Mouse (Mus musculus) hindbrain, embryonic 14.5 days (tissue): ENCODE measurements around the gene Plekhh1. TPM values are rescaled to one million over a fixed set of nuclear protein-coding genes. Genes with fewer than 3 reads are reported as not detected.

ENCODE experiments used
- ATAC-seq: fragments of 200-750 bp; cut with Nextera tagmentation; 2 replicates; pipeline ENCODE4 v1.8.0; 2017; ENCODE audit warnings: moderate number of reproducible peaks, mild to moderate bottlenecking, moderate TSS enrichment, moderate library complexity; ENCODE audit not compliant: low FRiP score
- DNase-seq: peaks from one replicate; pipeline ENCODE4 v3.0.0-alpha.2; 2015; ENCODE audit warnings: low spot score
- H3K27ac ChIP-seq: fragments of 300-500 bp; sonication (generic); 2 replicates; pipeline ENCODE4 v1.5.1; 2014; ENCODE audit warnings: mild to moderate bottlenecking, moderate library complexity
- H3K27me3 ChIP-seq: fragments of 300-500 bp; sonication (generic); 2 replicates; pipeline ENCODE4 v1.6.1; 2014; ENCODE audit warnings: mild to moderate bottlenecking, low read length, mixed read lengths; ENCODE audit not compliant: control insufficient read depth, insufficient read depth
- H3K36me3 ChIP-seq: fragments of 300-500 bp; sonication (generic); replicated peaks from 2 replicates; pipeline ENCODE4 v1.6.1; 2014; ENCODE audit not compliant: control insufficient read depth, insufficient read depth
- H3K4me1 ChIP-seq: fragments of 300-500 bp; sonication (generic); replicated peaks from 2 replicates; pipeline ENCODE4 v1.6.1; 2014; ENCODE audit warnings: antibody characterized with exemption, low read length, mixed read lengths; ENCODE audit not compliant: control insufficient read depth, insufficient read depth
- H3K4me2 ChIP-seq: fragments of 300-500 bp; sonication (generic); replicated peaks from 2 replicates; pipeline ENCODE4 v1.6.1; 2014; ENCODE audit warnings: mild to moderate bottlenecking, moderate library complexity
- H3K4me3 ChIP-seq: fragments of 300-500 bp; sonication (generic); replicated peaks from 2 replicates; pipeline ENCODE4 v1.5.1; 2014; ENCODE audit warnings: mild to moderate bottlenecking, low read length
- H3K9ac ChIP-seq: fragments of 300-500 bp; sonication (generic); 2 replicates; pipeline ENCODE4 v1.6.1; 2014
- H3K9me3 ChIP-seq: fragments of 300-500 bp; sonication (generic); 2 replicates; pipeline ENCODE4 v1.6.1; 2016; ENCODE audit warnings: low read length; ENCODE audit not compliant: control insufficient read depth
- WGBS: fragments of 180-500 bp; shearing (Covaris S2); extraction: QIAGEN DNeasy Blood & Tissue Kit; methylation state at CpG from one replicate; pipeline ENCODE4 v1.1.7; 2014; 5-methylcytosine and 5-hydroxymethylcytosine counted together
- polyA plus RNA-seq: library from polyadenylated mRNA; unstranded; fragments of >200 nt; fragmentation: Nextera tagmentation; extraction: Ambion mirVana; gene quantifications from 2 replicates; pipeline ENCODE4 v1.2.1, GENCODE M21; 2014

The Plekhh1 gene
- polyA plus RNA-seq, 1 experiment from 2014 or later: 2.8 TPM

- Histone ChIP-seq H3K27ac (no peak overlapping the region), H3K4me2 (no peak overlapping the region), H3K9ac (no peak overlapping the region), H3K9me3 (no peaks in the 10 kb centered on the region), H3K36me3 (peaks cover 24% of the 10 kb centered on the region; the same call in 1 of the 2 replicates), H3K4me1 (no peaks in the 10 kb centered on the region), H3K4me3 (no peak overlapping the region), H3K27me3 (no peaks in the 10 kb centered on the region)
- DNase-seq: no peak
- 74% methylated on average over 6 of the region's 6 CpGs for whole genome bisulfite sequencing
- no peak for ATAC-seq
Measured at GRCm38 (mm10) chr12:79046171-79046570, 17.2 kb downstream of the Plekhh1 start.

GRCm38 (mm10) chr12:79047203-79047602, 18.2 kb downstream of the Plekhh1 start:
- Histone ChIP-seq H3K27me3 (no peaks in the 10 kb centered on the region), H3K27ac (no peak overlapping the region), H3K9me3 (no peaks in the 10 kb centered on the region), H3K9ac (no peak overlapping the region), H3K4me1 (no peaks in the 10 kb centered on the region), H3K4me2 (no peak overlapping the region), H3K4me3 (no peak overlapping the region), H3K36me3 (peaks cover 23% of the 10 kb centered on the region; the same call in 1 of the 2 replicates)
- ATAC-seq (no peak), DNase-seq (no peak)
- WGBS: 90% methylated on average over 7 of the region's 7 CpGs

GRCm38 (mm10) chr12:79048898-79049297, 19.9 kb downstream of the Plekhh1 start:
- Histone ChIP-seq H3K4me2 (no peak overlapping the region), H3K9ac (no peak overlapping the region), H3K27me3 (no peaks in the 10 kb centered on the region), H3K9me3 (no peaks in the 10 kb centered on the region), H3K36me3 (peaks cover 17% of the 10 kb centered on the region; the same call in 1 of the 2 replicates), H3K27ac (no peak overlapping the region), H3K4me3 (no peak overlapping the region), H3K4me1 (no peaks in the 10 kb centered on the region)
- ATAC-seq: no peak
- no peak for DNase-seq
- 90% methylated on average over 1 of the region's 1 CpGs for WGBS

- H3K9me3 ChIP-seq: no peaks in the 10 kb centered on the region
- H3K4me2 ChIP-seq: no peak overlapping the region
- no peaks in the 10 kb centered on the region for H3K4me1 ChIP-seq
- DNase-seq (no peak), ATAC-seq (no peak)
- peaks cover 16% of the 10 kb centered on the region for H3K36me3 ChIP-seq
- no peaks in the 10 kb centered on the region for H3K27me3 ChIP-seq
- H3K27ac ChIP-seq: no peak overlapping the region
- 77% methylated on average over 2 of the region's 2 CpGs for WGBS
- no peak overlapping the region for H3K9ac ChIP-seq
- no peak overlapping the region for H3K4me3 ChIP-seq
Measured at GRCm38 (mm10) chr12:79049807-79050206, 20.8 kb downstream of the Plekhh1 start.

GRCm38 (mm10) chr12:79050545-79051212, 21.7 kb downstream of the Plekhh1 start:
- H3K9ac ChIP-seq: no peak overlapping the region
- no peak for ATAC-seq
- WGBS: 91% methylated on average over 3 of the region's 3 CpGs

GRCm38 (mm10) chr12:79052073-79052472, 23.1 kb downstream of the Plekhh1 start:
- peaks cover 22% of the 10 kb centered on the region for H3K36me3 ChIP-seq
- WGBS: 92% methylated on average over 2 of the region's 2 CpGs
- H3K4me2 ChIP-seq: no peak overlapping the region
- DNase-seq (no peak), ATAC-seq (no peak)
- H3K27me3 ChIP-seq: no peaks in the 10 kb centered on the region
- no peaks in the 10 kb centered on the region for H3K9me3 ChIP-seq
- no peak overlapping the region for H3K4me3 ChIP-seq
- no peak overlapping the region for H3K27ac ChIP-seq
- H3K4me1 ChIP-seq: no peaks in the 10 kb centered on the region
- no peak overlapping the region for H3K9ac ChIP-seq

More at GRCm38 (mm10) chr12:79050545-79051212, 21.7 kb downstream of the Plekhh1 start:
- no peaks in the 10 kb centered on the region for H3K27me3 ChIP-seq
- no peak overlapping the region for H3K4me3 ChIP-seq
- H3K36me3 ChIP-seq: peaks cover 18% of the 10 kb centered on the region
- H3K27ac ChIP-seq: no peak overlapping the region
- H3K9me3 ChIP-seq: no peaks in the 10 kb centered on the region
- no peak overlapping the region for H3K4me2 ChIP-seq
- no peaks in the 10 kb centered on the region for H3K4me1 ChIP-seq
- no peak for DNase-seq

- Histone ChIP-seq H3K9me3 (no peaks in the 10 kb centered on the region), H3K36me3 (peaks cover 22% of the 10 kb centered on the region), H3K9ac (no peak overlapping the region), H3K4me3 (no peak overlapping the region), H3K27ac (no peak overlapping the region), H3K4me2 (no peak overlapping the region), H3K27me3 (no peaks in the 10 kb centered on the region), H3K4me1 (no peaks in the 10 kb centered on the region)
- WGBS: 95% methylated on average over 7 of the region's 7 CpGs
- DNase-seq (no peak), ATAC-seq (no peak)
Measured at GRCm38 (mm10) chr12:79055276-79055675, 26.3 kb downstream of the Plekhh1 start.

- ATAC-seq (no peak), DNase-seq (no peak)
- Histone ChIP-seq H3K36me3 (peaks cover 18% of the 10 kb centered on the region), H3K27ac (no peak overlapping the region), H3K27me3 (no peaks in the 10 kb centered on the region), H3K4me2 (no peak overlapping the region), H3K9ac (no peak overlapping the region), H3K4me1 (no peaks in the 10 kb centered on the region), H3K9me3 (no peaks in the 10 kb centered on the region), H3K4me3 (no peak overlapping the region)
- 82% methylated on average over 6 of the region's 6 CpGs for WGBS
Measured at GRCm38 (mm10) chr12:79059573-79059972, 30.6 kb downstream of the Plekhh1 start.

GRCm38 (mm10) chr12:79060134-79060533, 31.2 kb downstream of the Plekhh1 start:
- Histone ChIP-seq H3K27me3 (no peaks in the 10 kb centered on the region), H3K4me2 (no peak overlapping the region), H3K4me3 (no peak overlapping the region), H3K27ac (no peak overlapping the region), H3K36me3 (peaks cover 20% of the 10 kb centered on the region), H3K4me1 (no peaks in the 10 kb centered on the region), H3K9ac (no peak overlapping the region), H3K9me3 (no peaks in the 10 kb centered on the region)
- WGBS: 94% methylated on average over 9 of the region's 9 CpGs
- DNase-seq (no peak), ATAC-seq (no peak)
